Mouse (Mus musculus) neural tube, embryonic 10.5 days (tissue): ENCODE measurements around the gene Gm8297.
"Not testable (repeated sequence)": the region's sequence is repeated elsewhere in the genome, so short reads cannot be mapped to it uniquely, and the experiment has no call there.

Experiments
- DNase-seq: peaks from one replicate; pipeline ENCODE4 v3.0.0-alpha.2; 2017; ENCODE audit warnings: low spot score; ENCODE audit errors: extremely low spot score

The Gm8297 gene

GRCm38 (mm10) chr14:4983635-4984034 lies at the start of gene Gm8297:
Gene Gm8297 (plus strand): TSS chr14:4983935.
- not testable (repeated sequence) for DNase-seq

DNA sequence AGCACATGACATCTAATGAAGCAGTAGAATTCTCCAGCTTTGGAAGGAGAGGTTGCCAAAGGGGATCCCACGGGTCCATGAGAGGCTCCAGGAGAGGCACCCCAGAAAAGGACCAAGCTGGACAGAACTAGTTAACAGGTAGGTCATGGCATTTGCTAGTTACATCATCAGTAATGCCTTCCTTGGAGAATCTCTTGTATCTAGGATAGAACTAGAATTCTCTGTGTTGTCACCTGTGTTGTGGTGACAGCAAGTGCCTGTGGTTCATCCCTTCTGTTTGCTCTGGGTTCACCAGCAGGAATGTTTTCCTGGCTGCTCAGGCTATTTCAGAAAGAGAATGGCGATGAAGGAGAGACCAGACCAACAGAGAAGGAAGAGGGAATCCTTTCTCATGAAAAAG lies 31.9 kb downstream of the Gm8297 start, which contains the start of gene Gm3298:
Gene Gm3298, plus strand, starts transcription at position 301 of the 400 bp plus-strand sequence.
- DNase-seq: not testable (repeated sequence)
